Mouse (Mus musculus) yolk sac, embryonic 10.5 days (tissue): ENCODE measurements around the gene Mob3b.

ENCODE experiments used
- DNase-seq: peaks from one replicate; pipeline ENCODE4 v3.0.0-alpha.2; 2017; ENCODE audit warnings: low spot score

Gene Mob3b

GRCm38 (mm10) chr4:35146597-35146996, 10.7 kb downstream of the Mob3b start:
- DNase-seq, result no peak

- DNase-seq, result no peak
Observed at GRCm38 (mm10) chr4:35145726-35146125, 11.6 kb downstream of the Mob3b start.

GRCm38 (mm10) chr4:35143472-35144102, 13.7 kb downstream of the Mob3b start:
- no peak for DNase-seq

- DNase-seq, result no peak
Observed at GRCm38 (mm10) chr4:35140317-35140716, 17.0 kb downstream of the Mob3b start.

GRCm38 (mm10) chr4:35138077-35138476, 19.2 kb downstream of the Mob3b start:
- no peak for DNase-seq

GRCm38 (mm10) chr4:35136996-35137395, 20.3 kb downstream of the Mob3b start:
- DNase-seq, result no peak

GRCm38 (mm10) chr4:35135806-35136205, 21.5 kb downstream of the Mob3b start:
- no peak for DNase-seq

GRCm38 (mm10) chr4:35134846-35135611, 22.3 kb downstream of the Mob3b start:
- no peak for DNase-seq

GRCm38 (mm10) chr4:35133411-35133810, 23.9 kb downstream of the Mob3b start:
- no peak for DNase-seq

GRCm38 (mm10) chr4:35131592-35131991, 25.7 kb downstream of the Mob3b start:
- DNase-seq, result no peak

- no peak for DNase-seq
Observed at GRCm38 (mm10) chr4:35130411-35130948, 26.8 kb downstream of the Mob3b start.

GRCm38 (mm10) chr4:35127759-35128158, 29.5 kb downstream of the Mob3b start:
- no peak for DNase-seq

- peak; percentile 54 for DNase-seq
Observed at GRCm38 (mm10) chr4:35126776-35127175, 30.5 kb downstream of the Mob3b start.

GRCm38 (mm10) chr4:35125299-35125777, 31.9 kb downstream of the Mob3b start:
- DNase-seq, result peak; percentile 32

GRCm38 (mm10) chr4:35124027-35124426, 33.3 kb downstream of the Mob3b start:
- no peak for DNase-seq

GRCm38 (mm10) chr4:35123087-35123486, 34.2 kb downstream of the Mob3b start:
- DNase-seq, result no peak

- no peak for DNase-seq
Observed at GRCm38 (mm10) chr4:35121060-35121459, 36.2 kb downstream of the Mob3b start.

- DNase-seq, result no peak
Observed at GRCm38 (mm10) chr4:35120575-35120974, 36.7 kb downstream of the Mob3b start.

- DNase-seq, result no peak
Observed at GRCm38 (mm10) chr4:35120159-35120558, 37.1 kb downstream of the Mob3b start.

- no peak for DNase-seq
Observed at GRCm38 (mm10) chr4:35118851-35119250, 38.4 kb downstream of the Mob3b start.

- no peak for DNase-seq
Observed at GRCm38 (mm10) chr4:35117144-35117543, 40.1 kb downstream of the Mob3b start.

- no peak for DNase-seq
Observed at GRCm38 (mm10) chr4:35115933-35116332, 41.4 kb downstream of the Mob3b start.

- DNase-seq, result no peak
Observed at GRCm38 (mm10) chr4:35114950-35115349, 42.3 kb downstream of the Mob3b start.
